Mouse (Mus musculus) MEL (cell line): ENCODE results near the gene Cdadc1. TPM values are rescaled to one million over a fixed set of nuclear protein-coding genes. Genes with fewer than 3 reads are reported as not detected.

ENCODE experiments used
- DNase-seq: peaks from one replicate; pipeline ENCODE4 v3.0.0; 2011; ENCODE audit warnings: low read depth, low spot score
- H3K27ac ChIP-seq: 2 replicates; pipeline ENCODE4 v1.5.1; 2012; ENCODE audit warnings: low read depth, mild to moderate bottlenecking, control low read depth, low read length, moderate library complexity; ENCODE audit not compliant: control insufficient read depth
- H3K27me3 ChIP-seq, 2 experiments: fragments of 150-350 bp in 1 of 2; sonication (generic) in 1 of 2; 2 replicates each; pipeline ENCODE4 v1.6.1; 2012; ENCODE audit warnings: low read length in 2 of 2, mild to moderate bottlenecking in 2 of 2, improper control_type of control experiment in 1 of 2, moderate library complexity in 1 of 2; ENCODE audit not compliant: insufficient read depth in 2 of 2, control insufficient read depth in 1 of 2
- H3K36me3 ChIP-seq, 2 experiments: 2 replicates each; pipeline ENCODE4 v1.6.1; 2012 to 2014; ENCODE audit warnings: low read length in 2 of 2, improper control_type of control experiment in 1 of 2, inconsistent platforms in 1 of 2, mild to moderate bottlenecking in 1 of 2; ENCODE audit not compliant: insufficient read depth in 2 of 2, control insufficient read depth in 1 of 2
- H3K4me1 ChIP-seq, 2 experiments: fragments of 150-350 bp in 1 of 2; sonication (generic) in 1 of 2; 2 replicates each; pipeline ENCODE4 v1.6.1; 2012; ENCODE audit warnings: low read length in 2 of 2, improper control_type of control experiment in 1 of 2, mild to moderate bottlenecking in 1 of 2; ENCODE audit not compliant: insufficient read depth in 2 of 2, control insufficient read depth in 1 of 2
- H3K4me3 ChIP-seq, 2 experiments: fragments of 150-350 bp in 1 of 2; sonication (generic) in 1 of 2; 2 replicates each; pipeline ENCODE4 v1.5.1; 2012; ENCODE audit warnings: low read depth in 2 of 2, low read length in 2 of 2, mild to moderate bottlenecking in 2 of 2, moderate library complexity in 2 of 2, control low read depth in 1 of 2, improper control_type of control experiment in 1 of 2; ENCODE audit not compliant: control insufficient read depth in 1 of 2, insufficient read depth in 1 of 2
- H3K79me2 ChIP-seq: 2 replicates; pipeline ENCODE4 v1.6.1; 2012; ENCODE audit warnings: mild to moderate bottlenecking, low read length, moderate library complexity; ENCODE audit not compliant: control insufficient read depth, poor library complexity, insufficient read depth
- H3K9ac ChIP-seq: 2 replicates; pipeline ENCODE4 v1.6.1; 2012; ENCODE audit warnings: low read depth, mild to moderate bottlenecking, control low read depth, low read length, moderate library complexity; ENCODE audit not compliant: control insufficient read depth, poor library complexity, severe bottlenecking
- H3K9me3 ChIP-seq: fragments of 150-350 bp; sonication (generic); replicated peaks from 2 replicates; pipeline ENCODE4 v1.6.1; 2012; ENCODE audit warnings: mild to moderate bottlenecking, low read length, improper control_type of control experiment, moderate library complexity; ENCODE audit not compliant: insufficient read depth
- CHD1 ChIP-seq: IDR thresholded peaks from 2 replicates; pipeline ENCODE4 v1.6.1; 2012; ENCODE audit warnings: low read depth, mild to moderate bottlenecking, inconsistent platforms, low read length, improper control_type of control experiment
- CTCF ChIP-seq, 3 experiments: IDR thresholded peaks in 2 of 3; conservative IDR thresholded peaks in 1 of 3; 2 replicates each; pipeline ENCODE4 v1.5.1; 2011 to 2012; ENCODE audit warnings: low read length in 3 of 3, low read depth in 2 of 3, mild to moderate bottlenecking in 2 of 3, improper control_type of control experiment in 1 of 3, inconsistent platforms in 1 of 3, mixed read lengths in 1 of 3, moderate library complexity in 1 of 3; ENCODE audit not compliant: control insufficient read depth in 1 of 3, insufficient read depth in 1 of 3, poor library complexity in 1 of 3, severe bottlenecking in 1 of 3
- E2F4 ChIP-seq: IDR thresholded peaks from 2 replicates; pipeline ENCODE4 v1.6.1; 2011; ENCODE audit warnings: low read depth, low read length, improper control_type of control experiment, borderline replicate concordance
- ELF1 ChIP-seq: IDR thresholded peaks from 2 replicates; pipeline ENCODE4 v1.6.1; 2014; ENCODE audit warnings: low read depth, mild to moderate bottlenecking, inconsistent platforms, low read length, improper control_type of control experiment, moderate library complexity
- EP300 ChIP-seq, 2 experiments: IDR thresholded peaks; 2 replicates each; pipeline ENCODE4 v1.6.1; 2011; ENCODE audit warnings: improper control_type of control experiment in 2 of 2, low read length in 2 of 2, low read depth in 1 of 2, mild to moderate bottlenecking in 1 of 2
- ETS1 ChIP-seq: IDR thresholded peaks from 2 replicates; pipeline ENCODE4 v1.6.1; 2012; ENCODE audit warnings: low read depth, mild to moderate bottlenecking, inconsistent platforms, low read length, improper control_type of control experiment, moderate library complexity
- GABPA ChIP-seq: IDR thresholded peaks from 2 replicates; pipeline ENCODE4 v1.6.1; 2012; ENCODE audit warnings: low read depth, mild to moderate bottlenecking, inconsistent platforms, low read length, improper control_type of control experiment, moderate library complexity
- GATA1 ChIP-seq: IDR thresholded peaks from 2 replicates; pipeline ENCODE4 v1.6.1; 2011; ENCODE audit warnings: low read depth, low read length, improper control_type of control experiment
- HCFC1 ChIP-seq: IDR thresholded peaks from 2 replicates; pipeline ENCODE4 v1.6.1; 2012; ENCODE audit warnings: low read depth, mild to moderate bottlenecking, inconsistent platforms, low read length, improper control_type of control experiment, moderate library complexity
- MAFK ChIP-seq: IDR thresholded peaks from 2 replicates; pipeline ENCODE4 v1.6.1; 2011; ENCODE audit warnings: low read depth, mild to moderate bottlenecking, low read length, improper control_type of control experiment, borderline replicate concordance
- MAZ ChIP-seq: IDR thresholded peaks from 2 replicates; pipeline ENCODE4 v1.6.1; 2012; ENCODE audit warnings: low read depth, mild to moderate bottlenecking, inconsistent platforms, low read length, improper control_type of control experiment
- MEF2A ChIP-seq: IDR thresholded peaks from 2 replicates; pipeline ENCODE4 v1.6.1; 2014; ENCODE audit warnings: low read depth, mild to moderate bottlenecking, inconsistent platforms, low read length, improper control_type of control experiment; ENCODE audit not compliant: poor library complexity, insufficient replicate concordance, severe bottlenecking; ENCODE audit errors: extremely low read depth
- MYB ChIP-seq: IDR thresholded peaks from 2 replicates; pipeline ENCODE4 v1.6.1; 2011; ENCODE audit warnings: mild to moderate bottlenecking, low read depth, low read length, improper control_type of control experiment
- MYC ChIP-seq: IDR thresholded peaks from 2 replicates; pipeline ENCODE4 v1.6.1; 2011; ENCODE audit warnings: low read depth, mild to moderate bottlenecking, low read length, improper control_type of control experiment, moderate library complexity
- NELFE ChIP-seq: IDR thresholded peaks from 2 replicates; pipeline ENCODE4 v1.6.1; 2011; ENCODE audit warnings: low read depth, low read length, improper control_type of control experiment
- POLR2AphosphoS2 ChIP-seq: IDR thresholded peaks from 2 replicates; pipeline ENCODE4 v1.6.1; 2011; ENCODE audit warnings: low read length, improper control_type of control experiment
- POLR2AphosphoS5 ChIP-seq: IDR thresholded peaks from 2 replicates; pipeline ENCODE4 v1.6.1; 2012; ENCODE audit warnings: low read depth, borderline replicate concordance, mild to moderate bottlenecking, inconsistent platforms, low read length, moderate library complexity, mixed read lengths
- RCOR1 ChIP-seq: IDR thresholded peaks from 2 replicates; pipeline ENCODE4 v1.6.1; 2012; ENCODE audit warnings: low read depth, mild to moderate bottlenecking, inconsistent platforms, low read length, improper control_type of control experiment
- SIN3A ChIP-seq: IDR thresholded peaks from 2 replicates; pipeline ENCODE4 v1.6.1; 2012; ENCODE audit warnings: low read length, improper control_type of control experiment, inconsistent platforms
- SMC3 ChIP-seq: IDR thresholded peaks from 2 replicates; pipeline ENCODE4 v1.6.1; 2011; ENCODE audit warnings: low read depth, low read length, improper control_type of control experiment
- TAL1 ChIP-seq: IDR thresholded peaks from 2 replicates; pipeline ENCODE4 v1.6.1; 2012; ENCODE audit warnings: mild to moderate bottlenecking, inconsistent platforms, low read length, moderate library complexity, mixed read lengths
- TBP ChIP-seq: IDR thresholded peaks from 2 replicates; pipeline ENCODE4 v1.8.0; 2011; ENCODE audit warnings: low read depth, low read length, improper control_type of control experiment
- USF1 ChIP-seq: IDR thresholded peaks from 2 replicates; pipeline ENCODE4 v1.6.1; 2014; ENCODE audit warnings: low read depth, mild to moderate bottlenecking, inconsistent platforms, low read length, improper control_type of control experiment, moderate library complexity
- ZC3H11A ChIP-seq: IDR thresholded peaks from 2 replicates; pipeline ENCODE4 v1.6.1; 2012; ENCODE audit warnings: low read depth, mild to moderate bottlenecking, inconsistent platforms, low read length, improper control_type of control experiment
- ZMIZ1 ChIP-seq: IDR thresholded peaks from 2 replicates; pipeline ENCODE4 v1.6.1; 2012; ENCODE audit warnings: low read depth, mild to moderate bottlenecking, inconsistent platforms, low read length, improper control_type of control experiment, moderate library complexity
- polyA plus RNA-seq, 2 experiments: library from polyadenylated mRNA; stranded (reverse) in 1 of 2; unstranded in 1 of 2; fragments of >175 nt in 1 of 2; fragments of >200 nt in 1 of 2; gene quantifications; 2 replicates each; pipeline versions ENCODE4 v1.2.1 to v1.2.4; 2012; ENCODE audit warnings: low replicate concordance in 2 of 2, low read depth in 1 of 2; ENCODE audit not compliant: insufficient read length in 2 of 2, insufficient read depth in 1 of 2, missing spikeins in 1 of 2
- total RNA-seq: library from RNA; depleted of rRNA; stranded (reverse); fragments of 300-350 nt; gene quantifications from 2 replicates; pipeline ENCODE4 v1.2.3, GENCODE M21; 2012

Gene Cdadc1
- total and polyA plus RNA-seq, 3 experiments: 16.4 to 23.8 TPM; not detected in 1

DNA sequence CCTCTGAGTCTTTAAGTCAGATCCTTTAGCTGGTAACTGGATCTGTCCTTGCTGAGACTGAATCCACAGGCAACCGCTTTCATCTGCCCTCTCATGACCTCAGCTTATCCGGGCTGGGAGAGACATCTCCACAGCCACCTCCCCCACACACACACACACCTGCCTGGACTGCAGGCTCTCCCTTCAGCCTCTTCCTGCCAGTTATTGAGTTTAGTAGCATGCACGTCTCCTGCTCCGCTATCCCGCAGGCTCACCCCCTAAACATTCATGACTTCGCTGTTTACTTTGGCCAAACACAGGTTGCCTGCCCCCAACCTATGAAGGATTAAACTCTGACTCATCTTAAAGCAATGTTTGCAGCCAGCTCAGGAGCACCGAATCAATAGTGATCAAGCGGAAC lies 45.8 kb downstream of the Cdadc1 start:
- H3K36me3 ChIP-seq: no peaks in the 10 kb centered on the region
- H3K27me3 ChIP-seq: no peaks in the 10 kb centered on the region
- H3K4me1 ChIP-seq: no peaks in the 10 kb centered on the region
- H3K4me3 ChIP-seq: no peak overlapping the region
- H3K9me3 ChIP-seq: no peaks in the 10 kb centered on the region
- no peak for DNase-seq
- no peak overlapping the region for H3K9ac ChIP-seq
- TF ChIP-seq HCFC1 (no peak), MYB (no peak), TBP (no peak), ZMIZ1 (no peak), CHD1 (no peak), POLR2AphosphoS5 (no peak), TAL1 (no peak), USF1 (no peak), ELF1 (no peak), MAFK (no peak), EP300 (IDR thresholded peaks at IDR 0.05; ENCODE audit: low read depth in 1 of 2, low read length in 2 of 2) (no peak), RCOR1 (no peak), MAZ (no peak), GABPA (no peak)
- no peaks in the 10 kb centered on the region for H3K79me2 ChIP-seq
- H3K27ac ChIP-seq: no peak overlapping the region

- H3K27ac ChIP-seq: no peak overlapping the region
- no peaks in the 10 kb centered on the region for H3K79me2 ChIP-seq
- no peaks in the 10 kb centered on the region for H3K4me1 ChIP-seq
- H3K27me3 ChIP-seq: no peaks in the 10 kb centered on the region
- H3K36me3 ChIP-seq: no peaks in the 10 kb centered on the region
- no peak for TF ChIP-seq E2F4
- TF ChIP-seq POLR2AphosphoS2: no peak
- no peak for TF ChIP-seq MYB
- TF ChIP-seq MEF2A: no peak
- no peak for TF ChIP-seq USF1
- no peak for TF ChIP-seq GABPA
- TF ChIP-seq SMC3: no peak
- no peak for TF ChIP-seq SIN3A
- TF ChIP-seq CTCF (IDR thresholded peaks at IDR 0.05 in 2 of 3, conservative IDR thresholded peaks at IDR 0.05 in 1 of 3; ENCODE audit: control insufficient read depth in 1 of 3, insufficient read depth in 1 of 3, low read depth in 2 of 3, low read length in 3 of 3, poor library complexity in 1 of 3, severe bottlenecking in 1 of 3): no peak
- TF ChIP-seq POLR2AphosphoS5: no peak
- no peak for TF ChIP-seq GATA1
- no peak for TF ChIP-seq MYC
- TF ChIP-seq ZC3H11A: no peak
- no peak for TF ChIP-seq RCOR1
- TF ChIP-seq MAZ: no peak
- TF ChIP-seq ETS1: no peak
- no peak for TF ChIP-seq ZMIZ1
- no peak for TF ChIP-seq TAL1
- TF ChIP-seq NELFE: no peak
- no peak overlapping the region for H3K4me3 ChIP-seq
- no peak overlapping the region for H3K9ac ChIP-seq
- no peaks in the 10 kb centered on the region for H3K9me3 ChIP-seq
- DNase-seq: no peak
Measured at GRCm38 (mm10) chr14:59550841-59551240, 46.9 kb downstream of the Cdadc1 start.
